Mouse (Mus musculus) embryonic facial prominence, embryonic 15.5 days (tissue): ENCODE results near the gene Alpk1. TPM values are rescaled to one million over a fixed set of nuclear protein-coding genes. Genes with fewer than 3 reads are reported as not detected.
A peak's percentile ranks its signal among the peaks of the same experiment; 100 is the strongest.
"Not testable (repeated sequence)": the region's sequence is repeated elsewhere in the genome, so short reads cannot be mapped to it uniquely, and the experiment has no call there.

ENCODE experiments used
- ATAC-seq: fragments of 200-750 bp; cut with Nextera tagmentation; 2 replicates; pipeline ENCODE4 v1.8.0; 2017; ENCODE audit warnings: low read depth, moderate TSS enrichment; ENCODE audit not compliant: insufficient number of reproducible peaks, low FRiP score, low TSS enrichment
- H3K27ac ChIP-seq: fragments of 300-500 bp; sonication (generic); replicated peaks from 2 replicates; pipeline ENCODE4 v1.5.1; 2015; ENCODE audit warnings: mild to moderate bottlenecking, inconsistent platforms
- H3K27me3 ChIP-seq: fragments of 300-500 bp; sonication (generic); 2 replicates; pipeline ENCODE4 v1.6.1; 2015; ENCODE audit warnings: inconsistent platforms
- H3K36me3 ChIP-seq: fragments of 300-500 bp; sonication (generic); 2 replicates; pipeline ENCODE4 v1.6.1; 2015; ENCODE audit warnings: mild to moderate bottlenecking, inconsistent platforms
- H3K4me1 ChIP-seq: fragments of 300-500 bp; sonication (generic); 2 replicates; pipeline ENCODE4 v1.6.1; 2015; ENCODE audit warnings: inconsistent platforms
- H3K4me2 ChIP-seq: fragments of 300-500 bp; sonication (generic); replicated peaks from 2 replicates; pipeline ENCODE4 v1.6.1; 2015; ENCODE audit warnings: mild to moderate bottlenecking, inconsistent platforms
- H3K4me3 ChIP-seq: fragments of 300-500 bp; sonication (generic); replicated peaks from 2 replicates; pipeline ENCODE4 v1.5.1; 2015; ENCODE audit warnings: mild to moderate bottlenecking, inconsistent platforms
- H3K9ac ChIP-seq: fragments of 300-500 bp; sonication (generic); 2 replicates; pipeline ENCODE4 v1.6.1; 2015; ENCODE audit warnings: inconsistent platforms
- H3K9me3 ChIP-seq: fragments of 300-500 bp; sonication (generic); replicated peaks from 2 replicates; pipeline ENCODE4 v1.6.1; 2016; ENCODE audit warnings: inconsistent platforms
- WGBS: fragments of 180-500 bp; shearing (Covaris S2); methylation state at CpG from one replicate; pipeline ENCODE4 v1.1.7; 2015; 5-methylcytosine and 5-hydroxymethylcytosine counted together
- polyA plus RNA-seq: library from polyadenylated mRNA; unstranded; fragments of >200 nt; fragmentation: Nextera tagmentation; extraction: Ambion mirVana; gene quantifications from 2 replicates; pipeline ENCODE4 v1.2.1, GENCODE M21; 2015

Gene Alpk1
- polyA plus RNA-seq, 1 experiment from 2014 or later: 2.4 TPM

DNA sequence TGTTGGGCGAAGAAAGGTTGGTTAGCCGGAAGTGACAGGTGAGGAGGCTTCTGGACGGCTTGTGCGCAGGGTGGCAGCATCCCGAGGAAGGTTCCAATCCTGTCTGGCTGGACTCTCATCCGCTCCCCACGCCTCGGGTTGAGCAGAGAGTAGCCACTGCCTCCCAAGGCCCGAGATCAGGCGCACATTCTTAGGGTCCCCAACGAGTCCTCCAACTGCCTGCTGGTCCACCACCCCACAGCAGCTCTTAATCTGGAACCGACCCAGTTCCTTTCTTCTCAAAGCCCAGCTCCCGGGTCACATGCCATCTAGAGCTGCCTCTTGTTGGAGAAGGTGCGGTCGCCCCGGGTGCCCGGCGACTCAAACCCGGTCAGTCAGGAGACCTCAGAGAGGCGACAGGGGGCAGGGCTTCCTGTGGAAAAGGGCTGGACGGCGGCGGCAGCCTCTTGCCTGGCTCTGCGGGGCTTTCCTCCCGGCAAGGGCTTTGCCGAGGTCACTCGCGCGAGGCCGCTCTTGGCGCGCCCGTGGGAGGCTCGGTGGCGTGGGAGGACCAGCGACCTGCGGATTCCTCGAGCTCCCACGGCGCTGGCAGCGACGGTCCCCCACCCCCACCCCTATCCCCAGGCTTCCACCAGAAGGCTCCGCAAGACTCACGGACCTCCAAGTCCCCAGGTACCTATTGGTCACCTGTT is 9.3 kb upstream of the Alpk1 start, which contains the start of gene Tifa:
Gene Tifa, plus strand, starts transcription at position 306 of the 692 bp plus-strand sequence.
- H3K4me2 ChIP-seq: peak within 1 kb of the TSS; percentile 99

DNA sequence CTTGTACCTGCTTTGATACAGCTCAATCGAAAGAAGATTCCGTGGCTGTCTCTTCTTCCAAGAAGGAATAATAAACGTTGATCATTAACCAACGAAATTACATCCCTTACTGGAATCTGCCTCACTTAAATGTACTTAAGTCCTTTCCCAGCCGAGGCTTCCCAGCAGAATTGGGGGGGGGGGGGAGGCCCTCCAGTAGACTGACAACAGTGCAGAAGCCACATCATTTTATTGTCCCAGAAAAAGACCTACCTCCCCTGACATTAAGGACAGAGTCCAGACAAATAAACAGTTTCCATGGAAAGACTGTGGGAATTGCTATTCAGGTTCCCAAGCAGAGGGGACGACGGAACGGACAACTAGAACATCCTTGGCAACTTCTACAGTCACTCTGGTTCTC is 8.6 kb upstream of the Alpk1 start:
- H3K9me3 ChIP-seq: no peaks in the 10 kb centered on the region
- no peak overlapping the region for H3K27ac ChIP-seq
- peak overlapping the region; percentile 99; the same call in 1 of the 2 replicates for H3K4me2 ChIP-seq
- ATAC-seq: no peak
- H3K4me3 ChIP-seq: peak overlapping the region; percentile 57
- H3K4me1 ChIP-seq: peaks cover 12% of the 10 kb centered on the region
- H3K9ac ChIP-seq: no peak overlapping the region
- WGBS: 29% methylated on average over 8 of the region's 8 CpGs
- peaks cover 21% of the 10 kb centered on the region for H3K27me3 ChIP-seq
- no peaks in the 10 kb centered on the region for H3K36me3 ChIP-seq

More for the DNA sequence above, 9.3 kb upstream of the Alpk1 start, which contains the start of gene Tifa:
- Histone ChIP-seq H3K9me3 (no peaks in the 10 kb centered on the region), H3K4me1 (peaks cover 12% of the 10 kb centered on the region), H3K36me3 (no peaks in the 10 kb centered on the region), H3K4me3 (peak within 1 kb of the TSS; percentile 57), H3K27me3 (peaks cover 21% of the 10 kb centered on the region), H3K27ac (no peak within 1 kb of the TSS), H3K9ac (peak within 1 kb of the TSS; percentile 45)
- WGBS: 2% methylated on average over 37 of the region's 44 CpGs
- ATAC-seq: peak; percentile 44; the same call in 1 of the 2 replicates

- no peak overlapping the region for H3K9ac ChIP-seq
- no peak overlapping the region for H3K4me2 ChIP-seq
- peaks cover 12% of the 10 kb centered on the region for H3K4me1 ChIP-seq
- no peaks in the 10 kb centered on the region for H3K9me3 ChIP-seq
- H3K4me3 ChIP-seq: no peak overlapping the region
- WGBS: 45% methylated on average over 7 of the region's 7 CpGs
- no peaks in the 10 kb centered on the region for H3K36me3 ChIP-seq
- no peak for ATAC-seq
- H3K27ac ChIP-seq: no peak overlapping the region
- H3K27me3 ChIP-seq: peaks cover 21% of the 10 kb centered on the region
These were observed 7.7 kb upstream of the Alpk1 start for GRCm38 (mm10) chr3:127788038-127788437.

DNA sequence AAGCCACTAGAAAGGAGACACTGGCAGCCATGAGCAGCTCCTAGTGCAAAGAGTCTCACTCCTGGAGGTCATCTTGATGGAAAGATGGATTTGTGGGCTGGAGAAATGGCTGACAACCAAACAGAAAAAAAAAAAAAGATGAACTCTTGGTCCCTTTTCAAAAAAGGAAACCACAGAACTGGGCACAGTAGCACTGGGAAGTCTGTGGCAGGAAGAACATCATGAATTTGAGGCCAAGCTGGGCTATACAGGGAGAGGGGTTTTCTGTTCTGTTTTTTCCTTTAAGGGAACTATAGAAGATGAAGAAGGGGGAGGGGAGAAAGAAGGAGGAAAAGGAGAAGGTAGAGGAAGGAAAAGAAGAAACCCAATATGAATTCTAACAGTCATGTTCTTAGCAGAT is 6.7 kb upstream of the Alpk1 start:
- H3K4me3 ChIP-seq: no peak overlapping the region
- H3K36me3 ChIP-seq: no peaks in the 10 kb centered on the region
- H3K9ac ChIP-seq: no peak overlapping the region
- H3K4me2 ChIP-seq: no peak overlapping the region
- H3K27ac ChIP-seq: no peak overlapping the region
- no peak for ATAC-seq
- H3K9me3 ChIP-seq: no peaks in the 10 kb centered on the region
- H3K27me3 ChIP-seq: peaks cover 21% of the 10 kb centered on the region
- peaks cover 12% of the 10 kb centered on the region for H3K4me1 ChIP-seq

DNA sequence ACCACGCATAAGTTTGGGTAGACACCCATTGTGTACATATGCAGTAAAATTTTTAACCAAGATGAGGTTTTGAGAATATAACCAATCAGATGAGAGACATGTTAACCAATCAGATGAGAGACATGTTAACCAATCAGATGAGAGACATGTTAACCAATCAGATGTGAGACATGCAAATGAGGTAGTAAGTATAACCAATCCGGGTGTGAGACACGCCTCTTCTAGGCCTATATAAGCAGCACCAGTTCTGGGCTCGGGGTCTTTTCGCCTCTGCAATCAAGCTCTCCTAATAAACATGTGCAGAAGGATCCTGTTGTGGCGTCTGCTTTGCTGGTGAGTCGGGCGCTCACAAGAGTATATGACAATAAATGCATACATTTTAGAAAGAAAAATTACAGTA is 3.4 kb upstream of the Alpk1 start:
- ATAC-seq, H3K27me3 ChIP-seq: not testable (repeated sequence)

GRCm38 (mm10) chr3:127782921-127783320 is 2.6 kb upstream of the Alpk1 start:
- WGBS: 90% methylated on average over 6 of the region's 6 CpGs
- H3K4me3 ChIP-seq: no peak overlapping the region
- no peak for ATAC-seq

More for the DNA sequence above, 3.4 kb upstream of the Alpk1 start:
- H3K36me3 ChIP-seq, H3K9ac ChIP-seq, H3K4me2 ChIP-seq, H3K4me3 ChIP-seq, H3K4me1 ChIP-seq, H3K9me3 ChIP-seq, H3K27ac ChIP-seq: not testable (repeated sequence)
- 92% methylated on average over 8 of the region's 8 CpGs for WGBS

DNA sequence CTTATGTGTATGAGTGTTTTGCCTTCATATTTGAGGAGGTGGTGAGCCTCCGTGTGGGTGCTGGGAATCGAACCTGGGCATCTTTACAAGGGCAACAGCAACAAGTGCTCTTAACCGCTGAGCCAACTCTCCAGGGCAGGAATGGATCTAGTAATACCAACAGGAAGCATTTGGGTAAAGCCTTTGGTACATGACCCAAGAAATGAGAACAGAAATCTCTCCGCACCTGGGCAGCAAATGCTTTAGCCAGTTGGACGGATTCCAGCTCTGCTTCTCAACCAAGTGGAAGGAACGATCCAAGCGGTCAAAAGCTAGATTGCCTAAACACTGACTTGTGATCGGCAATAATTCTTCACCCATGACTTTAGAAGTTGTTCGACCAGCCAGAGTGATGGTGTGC is 594 bp upstream of the Alpk1 start:
- WGBS: 88% methylated on average over 9 of the region's 9 CpGs
- H3K4me1 ChIP-seq: no peaks in the 10 kb centered on the region
- no peaks in the 10 kb centered on the region for H3K27me3 ChIP-seq
- H3K4me2 ChIP-seq: no peak overlapping the region
- no peaks in the 10 kb centered on the region for H3K9me3 ChIP-seq
- H3K4me3 ChIP-seq: no peak overlapping the region
- no peaks in the 10 kb centered on the region for H3K36me3 ChIP-seq
- no peak overlapping the region for H3K27ac ChIP-seq
- no peak for ATAC-seq
- no peak overlapping the region for H3K9ac ChIP-seq

More at GRCm38 (mm10) chr3:127782921-127783320, 2.6 kb upstream of the Alpk1 start:
- Histone ChIP-seq H3K9me3 (no peaks in the 10 kb centered on the region), H3K27me3 (peaks cover 2% of the 10 kb centered on the region), H3K36me3 (no peaks in the 10 kb centered on the region), H3K4me1 (no peaks in the 10 kb centered on the region), H3K9ac (no peak overlapping the region), H3K4me2 (no peak overlapping the region), H3K27ac (no peak overlapping the region)

- no peaks in the 10 kb centered on the region for H3K36me3 ChIP-seq
- 78% methylated on average over 11 of the region's 11 CpGs for WGBS
- no peak for ATAC-seq
These were observed 11.2 kb downstream of the Alpk1 start for GRCm38 (mm10) chr3:127769146-127769545.

DNA sequence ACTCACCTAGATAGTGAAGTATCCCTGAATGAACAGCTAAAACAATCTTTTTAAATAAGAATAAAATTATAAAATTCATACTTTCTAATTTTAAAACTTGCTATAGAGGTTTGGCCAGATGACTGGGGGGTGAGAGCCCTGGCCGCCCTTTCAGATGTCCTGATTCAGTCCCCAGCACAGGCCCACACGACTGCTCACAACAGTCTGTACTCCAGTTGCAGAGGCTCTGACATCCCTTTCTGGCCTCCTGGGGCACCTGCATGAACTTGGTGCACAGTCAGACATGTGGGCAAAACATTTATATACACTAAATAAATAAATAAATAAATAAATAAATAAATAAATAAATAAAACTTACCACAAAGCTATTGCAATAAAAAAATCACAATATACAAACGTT is 14.4 kb downstream of the Alpk1 start:
- H3K27ac ChIP-seq: no peak overlapping the region
- H3K4me1 ChIP-seq: no peaks in the 10 kb centered on the region
- no peak for ATAC-seq
- H3K4me3 ChIP-seq: no peak overlapping the region
- H3K9me3 ChIP-seq: no peaks in the 10 kb centered on the region
- peaks cover 7% of the 10 kb centered on the region for H3K27me3 ChIP-seq
- H3K36me3 ChIP-seq: no peaks in the 10 kb centered on the region
- no peak overlapping the region for H3K4me2 ChIP-seq
- 75% methylated on average over 3 of the region's 3 CpGs for WGBS
- no peak overlapping the region for H3K9ac ChIP-seq

More at GRCm38 (mm10) chr3:127769146-127769545, 11.2 kb downstream of the Alpk1 start:
- no peak overlapping the region for H3K4me2 ChIP-seq
- no peak overlapping the region for H3K9ac ChIP-seq
- H3K9me3 ChIP-seq: no peaks in the 10 kb centered on the region
- no peaks in the 10 kb centered on the region for H3K4me1 ChIP-seq
- H3K27me3 ChIP-seq: no peaks in the 10 kb centered on the region
- H3K4me3 ChIP-seq: no peak overlapping the region
- no peak overlapping the region for H3K27ac ChIP-seq

- Histone ChIP-seq H3K9me3 (no peaks in the 10 kb centered on the region), H3K4me2 (no peak overlapping the region), H3K27ac (no peak overlapping the region), H3K4me1 (no peaks in the 10 kb centered on the region), H3K36me3 (no peaks in the 10 kb centered on the region), H3K27me3 (peaks cover 10% of the 10 kb centered on the region), H3K4me3 (no peak overlapping the region), H3K9ac (no peak overlapping the region)
- WGBS: 56% methylated on average over 5 of the region's 5 CpGs
- ATAC-seq: no peak
These were observed 15.8 kb downstream of the Alpk1 start for GRCm38 (mm10) chr3:127764541-127764940.

DNA sequence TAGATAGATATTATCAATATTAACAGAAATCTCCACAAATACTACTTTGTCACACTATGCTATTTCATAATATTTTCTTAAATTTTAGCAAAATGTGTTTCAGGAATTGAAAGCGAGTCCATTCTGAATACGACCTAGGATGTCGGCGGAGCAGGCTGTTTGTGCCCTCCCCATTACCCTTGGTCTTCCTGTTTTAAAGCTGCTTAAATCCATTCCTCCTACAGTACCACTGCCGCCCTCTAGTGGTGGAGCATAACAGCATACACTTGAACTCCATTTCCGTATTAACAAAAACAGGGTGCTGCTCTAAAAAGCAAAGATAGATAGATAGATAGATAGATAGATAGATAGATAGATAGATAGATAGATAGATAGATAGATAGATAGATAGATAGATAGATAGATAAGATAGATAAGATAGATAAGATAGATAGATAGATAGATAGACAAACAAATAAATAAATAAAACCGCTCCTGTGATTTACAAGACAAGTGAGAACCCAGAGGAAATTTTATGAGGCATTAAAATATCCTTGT is 17.2 kb downstream of the Alpk1 start:
- Histone ChIP-seq H3K27ac (no peak overlapping the region), H3K4me2 (no peak overlapping the region), H3K9ac (no peak overlapping the region), H3K4me1 (no peaks in the 10 kb centered on the region), H3K36me3 (no peaks in the 10 kb centered on the region), H3K4me3 (no peak overlapping the region), H3K27me3 (peaks cover 15% of the 10 kb centered on the region), H3K9me3 (no peaks in the 10 kb centered on the region)
- ATAC-seq: no peak
- 25% methylated on average over 7 of the region's 7 CpGs for WGBS

GRCm38 (mm10) chr3:127762403-127762802 is 17.9 kb downstream of the Alpk1 start:
- ATAC-seq: no peak
- 69% methylated on average over 8 of the region's 8 CpGs for WGBS
- H3K9ac ChIP-seq: no peak overlapping the region

More at GRCm38 (mm10) chr3:127762403-127762802, 17.9 kb downstream of the Alpk1 start:
- H3K4me3 ChIP-seq: no peak overlapping the region
- no peak overlapping the region for H3K4me2 ChIP-seq
- no peak overlapping the region for H3K27ac ChIP-seq
- H3K4me1 ChIP-seq: no peaks in the 10 kb centered on the region
- peaks cover 19% of the 10 kb centered on the region for H3K27me3 ChIP-seq
- H3K36me3 ChIP-seq: no peaks in the 10 kb centered on the region
- no peaks in the 10 kb centered on the region for H3K9me3 ChIP-seq
